Mouse (Mus musculus): ENCODE measurements around the gene Sestd1. TPM values are rescaled to one million over a fixed set of nuclear protein-coding genes. Genes with fewer than 3 reads are reported as not detected.

The Sestd1 gene
- total RNA-seq, 4 experiments from 2014 or later = 47.9 to 50.4 (median 49.7) TPM

GRCm38 (mm10) chr2:77138879-77139278 is 141.5 kb downstream of the Sestd1 start:
- DNase-seq (ENCODE audit: low spot score in 2 of 2) = no peak

DNA sequence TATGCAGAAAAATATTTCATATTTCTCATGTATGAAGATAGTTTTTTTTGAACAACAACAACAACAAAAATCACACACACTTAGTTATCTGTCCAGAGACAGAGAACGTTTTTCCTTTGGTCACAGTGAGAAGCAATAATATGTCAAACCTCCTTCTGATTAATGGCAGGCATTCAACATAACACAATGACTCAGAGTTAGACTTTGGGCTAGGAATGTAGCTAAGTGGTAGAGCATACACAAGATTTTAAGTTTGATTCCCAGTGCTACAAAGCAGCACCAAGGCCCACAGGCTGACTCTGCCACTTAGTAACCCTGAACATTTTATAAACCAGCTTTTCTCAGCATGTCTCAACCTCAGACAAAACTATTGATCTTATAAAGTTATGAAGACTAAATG is 145.5 kb downstream of the Sestd1 start:
- DNase-seq (ENCODE audit: low spot score in 2 of 2) = no peak

- DNase-seq (ENCODE audit: low spot score in 2 of 2) = no peak
Observed at GRCm38 (mm10) chr2:77133407-77133806, 147.0 kb downstream of the Sestd1 start.

Other genes starting within 250 kb of the Sestd1 start
- gene Ccdc141, start 110.0 kb downstream of the Sestd1 start, total RNA-seq (2022) = 10 to 100 TPM; 19.5 to 27.3 (median 21.1) TPM